Mouse (Mus musculus) kidney, adult 8-10 months (tissue): ENCODE data around the gene A430078G23Rik.
A peak's percentile ranks its signal among the peaks of the same experiment; 100 is the strongest.
"Not testable (repeated sequence)": the region's sequence is repeated elsewhere in the genome, so short reads cannot be mapped to it uniquely, and the experiment has no call there.

Experiments
- DNase-seq, 2 experiments: peaks; one replicate each; pipeline ENCODE4 v3.0.0; 2022

The A430078G23Rik gene

DNA sequence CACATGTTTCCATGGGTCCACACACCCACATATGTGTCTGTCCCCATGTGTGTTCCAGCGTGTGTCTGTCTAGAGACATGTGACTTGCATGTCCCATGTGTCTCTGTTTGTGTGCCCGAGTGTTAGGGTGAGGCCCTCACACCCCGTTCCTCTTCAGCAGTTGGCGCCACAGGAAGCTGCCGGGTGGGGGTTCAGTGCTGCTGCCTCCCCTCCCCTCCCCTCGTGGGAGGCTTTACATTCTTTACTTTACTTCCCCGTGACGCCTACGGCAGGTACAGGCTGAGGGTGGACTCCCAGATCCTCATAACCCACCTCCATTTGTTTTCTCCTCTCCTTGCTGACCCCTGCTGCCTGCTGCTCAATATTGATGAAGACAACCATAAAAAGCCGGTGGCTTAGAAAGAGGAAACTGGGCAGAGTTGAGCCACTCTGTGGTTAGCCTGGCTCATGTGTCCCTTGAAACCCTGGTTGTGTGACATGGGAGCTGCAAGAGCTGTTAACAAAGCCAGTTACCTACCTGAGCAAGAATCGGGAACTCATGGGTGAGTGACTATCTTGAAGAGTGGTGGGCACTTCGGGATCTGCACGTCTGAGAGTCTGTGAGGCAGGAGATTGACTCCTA is at the start of gene A430078G23Rik:
A430078G23Rik (plus strand) TSS at position 227 of the 622 bp plus-strand sequence.
- no peak for DNase-seq

DNA sequence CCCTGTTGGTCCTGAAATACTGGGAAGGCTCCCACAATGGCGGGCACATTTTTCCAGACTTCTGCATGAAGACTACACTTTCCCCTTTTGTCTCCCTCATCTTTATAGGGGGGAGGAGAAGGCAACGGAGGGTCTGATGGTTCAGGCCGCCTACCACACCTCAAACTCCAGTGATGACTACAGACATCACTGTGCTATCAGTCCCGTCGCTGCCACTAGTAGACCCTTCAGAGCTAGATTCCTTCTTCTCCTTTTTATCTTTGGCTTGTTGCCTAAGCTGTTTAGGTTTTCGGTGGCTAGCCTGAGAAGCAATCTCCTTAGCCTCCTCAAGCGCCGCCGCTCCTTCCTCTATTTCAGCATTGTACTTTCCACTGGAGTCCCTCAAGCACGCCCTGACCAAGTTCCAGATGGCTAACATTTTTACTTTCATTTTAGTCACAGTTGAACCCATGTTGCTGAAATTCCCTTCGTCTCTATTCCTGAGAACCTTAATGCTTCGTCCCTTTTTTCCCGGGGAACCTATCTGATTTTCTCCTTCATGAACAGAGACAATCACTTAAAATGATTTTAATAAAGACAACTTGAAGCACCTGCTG is 44.9 kb upstream of the A430078G23Rik start:
- not testable (repeated sequence) for DNase-seq

DNA sequence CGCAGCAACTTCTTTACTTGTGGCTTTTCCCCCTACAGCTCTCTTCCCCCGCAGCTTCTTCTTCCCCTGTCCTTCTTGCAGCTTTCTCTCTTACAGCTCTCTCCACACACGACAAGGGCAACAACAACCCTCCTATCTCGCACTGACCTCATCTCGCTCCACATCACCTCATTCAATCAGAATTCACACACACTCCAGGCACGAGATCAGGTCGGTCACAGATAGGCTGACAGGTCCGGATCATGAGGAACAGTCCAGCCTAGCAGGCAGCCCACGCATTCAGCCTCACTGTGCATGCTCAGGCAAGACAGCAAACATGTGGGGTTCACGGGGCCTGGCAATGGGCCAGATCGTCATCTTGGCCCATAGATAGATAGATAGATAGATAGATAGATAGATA is 43.6 kb upstream of the A430078G23Rik start:
- DNase-seq: no peak

DNA sequence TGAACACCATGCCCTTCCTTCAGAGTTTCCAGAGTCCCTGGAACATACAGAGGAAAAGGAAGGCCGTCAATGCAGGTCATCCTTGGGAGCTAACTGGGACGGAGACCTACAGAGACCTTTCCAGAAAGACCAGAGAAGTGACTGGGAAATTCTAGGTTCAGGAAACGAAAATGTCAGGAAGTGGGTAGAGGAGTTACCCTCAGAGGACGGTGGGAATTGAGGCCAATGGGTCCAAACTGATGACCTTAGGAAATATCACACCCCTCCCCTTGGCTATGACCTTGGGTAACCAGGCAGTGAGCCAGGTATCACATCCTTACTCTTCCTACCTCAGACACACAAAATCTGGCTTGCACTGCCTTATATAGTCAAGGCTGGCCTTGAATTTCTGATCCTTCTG is 41.7 kb upstream of the A430078G23Rik start:
- DNase-seq: no peak

DNA sequence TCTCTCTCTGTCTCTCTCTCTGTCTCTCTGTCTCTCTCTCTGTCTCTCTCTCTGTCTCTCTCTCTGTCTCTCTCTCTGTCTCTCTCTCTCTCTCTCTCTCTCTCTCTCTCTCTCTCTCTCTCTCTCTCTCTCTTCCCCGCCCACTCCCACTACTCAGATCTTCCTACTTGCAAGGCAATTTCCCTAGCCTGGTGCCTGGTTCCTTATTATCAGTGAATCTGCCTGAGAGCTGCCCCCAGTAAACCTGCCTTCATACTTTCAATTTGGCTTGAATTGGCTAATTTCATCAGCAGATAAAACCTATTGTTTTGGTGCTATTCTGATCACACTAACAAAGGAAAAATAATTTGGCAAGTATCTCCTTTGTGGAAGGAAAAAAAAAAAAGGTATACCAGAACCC is 39.8 kb upstream of the A430078G23Rik start:
- not testable (repeated sequence) for DNase-seq

GRCm38 (mm10) chr8:3313843-3314242 is 39.4 kb upstream of the A430078G23Rik start:
- DNase-seq: no peak

- no peak for DNase-seq
These were observed 38.9 kb upstream of the A430078G23Rik start for GRCm38 (mm10) chr8:3314345-3314744.

GRCm38 (mm10) chr8:3316585-3316984 is 36.6 kb upstream of the A430078G23Rik start:
- DNase-seq: no peak

DNA sequence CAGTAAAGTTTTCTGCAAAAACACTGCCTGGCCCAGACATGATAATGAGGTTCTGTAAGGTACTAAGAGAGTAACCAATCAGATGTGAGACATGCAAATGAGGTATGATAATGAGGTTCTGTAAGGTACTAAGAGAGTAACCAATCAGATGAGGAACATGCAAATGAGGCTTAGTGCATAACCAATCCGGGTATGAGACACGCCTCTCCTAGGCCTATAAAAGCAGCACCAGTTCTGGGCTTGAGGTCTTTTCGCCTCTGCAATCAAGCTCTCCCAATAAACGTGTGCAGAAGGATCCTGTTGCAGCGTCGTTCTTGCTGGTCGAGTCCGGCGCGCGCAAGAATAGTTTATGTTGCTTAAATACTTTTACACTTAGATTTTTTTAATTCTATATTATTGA is 33.9 kb upstream of the A430078G23Rik start:
- DNase-seq: not testable (repeated sequence)

DNA sequence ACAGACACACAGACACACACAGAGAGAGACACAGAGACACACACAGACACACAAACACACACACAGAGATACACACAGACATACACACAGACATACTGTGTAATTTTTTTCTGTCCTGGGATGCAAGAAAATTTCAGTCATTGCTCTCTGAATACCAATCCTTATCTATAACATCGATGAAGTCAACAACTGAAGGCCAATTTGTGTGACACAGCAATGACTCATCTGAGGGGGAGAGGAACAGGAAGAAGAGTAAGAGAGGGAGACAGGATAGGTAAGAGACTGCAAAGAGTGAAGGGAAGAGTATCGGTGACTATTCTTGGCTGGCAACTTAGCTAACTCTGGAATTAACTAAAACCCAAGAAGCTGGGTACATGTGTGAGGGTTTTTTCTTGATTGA is 29.0 kb upstream of the A430078G23Rik start:
- no peak for DNase-seq

DNA sequence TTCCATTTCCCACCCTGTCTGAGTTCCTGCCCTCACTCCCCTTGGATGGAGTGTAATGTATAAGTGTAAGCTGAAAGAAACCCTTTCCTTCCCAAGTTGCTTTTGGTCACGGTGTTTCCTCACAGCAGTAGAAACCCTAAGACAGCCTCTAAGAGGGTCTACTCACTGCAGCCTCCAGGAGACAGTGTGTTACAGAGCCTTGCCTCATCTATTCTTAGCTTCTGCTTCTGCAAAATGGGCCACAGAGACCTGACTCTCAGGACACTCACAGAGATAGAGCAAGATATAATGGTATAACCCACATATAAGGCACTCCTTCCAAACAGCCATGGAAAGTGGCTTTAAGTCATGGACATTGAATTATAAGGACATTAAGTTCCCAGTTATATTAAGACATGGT is 26.2 kb upstream of the A430078G23Rik start:
- no peak for DNase-seq

DNA sequence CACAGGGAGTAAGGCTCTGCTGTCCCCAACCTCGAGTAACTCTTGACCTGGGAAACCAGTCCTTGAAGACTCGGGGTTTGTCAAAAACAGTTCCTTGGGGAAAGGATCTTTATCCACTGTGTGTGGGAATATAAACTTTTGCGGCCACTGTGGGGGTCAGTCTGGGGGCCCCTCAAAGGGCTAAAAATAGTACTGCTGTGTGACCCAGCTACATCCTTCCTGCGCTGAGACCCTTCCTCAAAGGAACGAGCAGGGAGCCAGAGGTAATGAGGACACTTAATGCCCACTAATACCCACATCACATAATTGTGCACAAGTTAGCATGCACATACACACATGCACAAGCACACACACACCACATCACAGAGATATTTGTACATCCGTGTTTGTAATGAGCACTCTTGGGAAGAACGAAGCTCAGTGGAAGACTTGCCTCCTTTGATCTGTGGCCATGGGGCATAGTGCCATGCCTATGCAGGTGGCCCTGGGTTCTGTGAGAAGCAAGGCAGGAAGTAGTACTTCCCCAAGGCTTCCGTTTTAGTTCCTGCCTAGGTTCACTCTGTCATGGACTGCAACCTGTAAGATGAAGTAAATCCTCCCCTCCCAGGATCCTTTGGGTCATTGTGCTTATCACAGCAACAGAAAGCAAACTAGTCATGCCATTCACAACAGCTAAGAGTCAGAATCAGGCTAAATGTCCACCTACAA is 25.5 kb upstream of the A430078G23Rik start:
- peak in 1 of 2 experiments; percentile 6 for DNase-seq

GRCm38 (mm10) chr8:3330662-3331061 is 22.6 kb upstream of the A430078G23Rik start:
- DNase-seq: peak; percentile 26 to 47

DNA sequence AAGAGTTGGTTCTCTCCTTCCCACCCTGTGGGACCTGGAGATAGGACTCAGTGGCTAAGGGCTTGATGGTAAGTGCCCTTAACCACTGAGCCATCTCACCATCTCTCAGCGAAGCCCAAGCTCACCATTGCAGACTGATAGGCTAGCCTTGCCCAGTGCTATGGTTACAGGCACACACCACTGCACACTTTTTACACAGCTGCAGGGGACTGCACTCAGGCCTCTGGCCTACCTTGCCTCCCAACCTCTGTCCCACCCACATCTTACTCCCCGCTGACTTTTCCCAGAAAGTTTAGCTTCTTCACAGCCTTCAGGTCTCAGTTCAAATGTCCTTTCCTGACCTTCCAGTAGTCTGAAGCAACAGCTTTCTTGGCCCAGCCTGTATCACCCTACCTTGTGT is 21.5 kb upstream of the A430078G23Rik start:
- DNase-seq: no peak

DNA sequence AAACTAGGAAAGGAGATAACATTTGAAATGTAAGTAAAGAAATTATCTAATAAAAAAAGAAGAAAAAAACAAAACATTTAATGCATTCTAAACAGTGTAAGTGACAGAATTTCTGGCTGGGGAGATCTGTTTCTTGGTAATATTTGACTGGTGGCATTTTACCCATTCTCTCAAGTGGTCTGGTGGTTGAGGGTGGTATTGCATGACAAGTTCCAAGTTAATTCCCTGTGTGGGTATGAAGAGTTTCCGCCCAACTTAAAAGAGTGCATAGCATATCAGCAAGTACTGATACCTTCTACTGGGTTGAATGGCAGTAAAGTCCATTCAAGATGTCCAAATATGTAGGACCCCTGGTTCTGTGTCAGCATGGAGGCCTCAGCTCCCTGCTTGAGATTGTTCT is 17.3 kb upstream of the A430078G23Rik start:
- no peak for DNase-seq

DNA sequence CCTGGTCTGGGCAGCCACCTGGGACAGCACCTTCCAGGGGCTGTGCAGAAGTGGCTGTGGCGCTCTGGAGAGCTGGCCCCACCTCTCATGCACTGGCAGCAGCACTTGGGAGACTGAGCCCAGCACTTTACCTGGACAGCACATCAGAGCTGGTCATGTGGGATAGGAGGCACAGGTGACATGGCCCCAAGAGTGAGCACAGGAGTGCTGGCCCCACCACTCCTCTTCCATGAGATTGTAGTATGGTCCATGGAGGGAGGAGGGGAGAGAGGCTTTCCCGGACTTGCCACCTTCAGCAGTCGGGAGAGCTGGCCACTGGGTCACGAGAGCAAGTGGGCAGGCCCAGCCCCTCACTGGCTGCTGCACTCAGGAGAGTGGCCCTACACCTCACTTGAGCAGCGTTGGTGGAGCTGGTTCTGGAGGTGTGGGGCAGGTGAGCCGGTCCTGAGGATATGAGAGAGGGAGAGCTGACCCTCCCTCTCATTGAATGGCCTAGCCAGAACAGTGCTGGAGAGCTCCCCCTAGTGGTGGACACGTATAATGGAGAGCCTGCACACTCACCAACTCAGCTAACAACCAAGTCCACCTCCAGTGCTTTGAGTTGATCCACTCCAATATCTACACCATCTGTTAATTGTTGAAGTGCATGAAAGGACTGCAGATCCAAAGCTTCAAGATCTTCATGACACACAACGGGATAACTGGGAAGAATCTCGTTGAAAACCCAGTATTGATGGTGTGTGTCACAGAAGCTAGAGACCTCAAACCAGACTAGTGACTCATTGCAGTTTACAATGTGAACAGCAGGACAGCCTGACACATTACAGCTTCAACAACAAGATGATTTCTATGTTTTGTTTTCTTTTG is 16.3 kb upstream of the A430078G23Rik start:
- DNase-seq: peak in 1 of 2 experiments; percentile 35

- DNase-seq: not testable (repeated sequence)
These were observed 15.7 kb upstream of the A430078G23Rik start for GRCm38 (mm10) chr8:3337525-3337824.

DNA sequence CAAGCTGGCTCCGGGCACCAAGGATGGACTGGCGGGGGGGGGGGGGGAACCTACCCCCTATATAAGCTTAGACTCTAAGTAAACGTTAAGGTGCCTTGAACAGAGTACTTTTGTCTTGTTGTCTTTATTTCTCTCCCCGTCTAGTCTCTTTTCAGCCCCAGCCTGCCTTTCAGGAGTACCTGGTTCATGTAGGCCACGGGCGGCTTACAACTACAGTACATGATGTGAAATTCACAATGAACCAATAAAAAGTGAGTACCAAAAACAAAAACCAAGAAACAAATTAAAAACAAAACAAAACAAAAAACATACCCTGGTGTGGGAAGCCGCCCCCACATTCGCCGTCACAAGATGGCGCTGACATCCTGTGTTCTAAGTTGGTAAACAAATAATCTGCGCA is 15.2 kb upstream of the A430078G23Rik start:
- no peak for DNase-seq

GRCm38 (mm10) chr8:3340711-3341110 is 12.5 kb upstream of the A430078G23Rik start:
- not testable (repeated sequence) for DNase-seq

DNA sequence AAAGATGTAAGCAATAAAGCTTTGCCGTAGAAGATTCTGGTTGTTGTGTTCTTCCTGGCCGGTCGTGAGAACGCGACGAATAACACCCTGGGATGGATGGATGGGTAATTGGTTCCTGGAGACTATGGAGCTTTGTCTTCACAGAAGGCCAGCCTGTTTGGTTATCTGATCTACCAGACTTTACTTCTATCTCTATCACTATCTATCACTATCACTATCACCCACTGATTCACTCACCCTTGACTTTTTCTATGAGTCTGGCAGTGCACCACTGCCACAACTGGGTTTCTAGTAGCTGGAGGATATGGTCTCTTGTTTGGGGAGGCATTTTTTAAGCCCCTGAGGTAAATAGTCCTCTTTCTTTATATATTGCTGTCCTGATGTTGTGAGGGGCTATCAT is 7.9 kb upstream of the A430078G23Rik start:
- no peak for DNase-seq

- no peak for DNase-seq
These were observed 6.4 kb upstream of the A430078G23Rik start for GRCm38 (mm10) chr8:3346691-3347413.

DNA sequence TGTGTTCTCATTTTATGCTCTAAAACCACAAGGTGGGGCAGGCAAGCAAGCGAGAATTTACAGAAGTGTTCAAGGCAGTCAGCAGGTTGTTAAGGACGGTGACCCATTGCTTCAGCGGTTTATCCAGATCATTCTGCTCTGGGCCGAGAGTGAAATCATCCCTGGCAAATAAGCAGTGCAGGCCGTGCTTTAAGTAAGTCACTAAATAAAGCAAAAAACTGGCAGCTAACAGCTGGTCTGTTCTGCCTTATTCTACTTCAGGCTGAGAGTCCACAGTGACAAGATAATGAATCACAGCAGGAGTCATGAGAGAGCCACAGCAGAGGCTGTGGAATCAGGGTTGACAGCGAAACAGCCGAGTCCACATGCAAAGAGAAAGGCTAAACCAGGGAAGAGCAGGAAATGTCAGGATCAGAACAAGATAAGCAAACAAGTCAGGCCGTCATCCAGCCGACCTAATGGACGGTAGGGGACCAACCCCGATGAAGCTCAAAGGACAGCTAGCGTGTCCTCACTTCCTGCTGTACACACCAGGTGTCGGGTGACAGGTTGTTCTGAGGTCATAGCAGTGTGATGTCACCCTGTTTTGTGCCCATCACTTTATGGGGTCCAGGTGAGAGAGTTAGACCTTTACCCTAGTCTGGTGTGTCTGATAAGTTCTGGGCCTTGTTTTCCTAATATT is 4.9 kb upstream of the A430078G23Rik start:
- no peak for DNase-seq
